Mouse (Mus musculus) kidney, adult 2 months (tissue): Measurements from ENCODE around the gene Lrrfip2. TPM values are rescaled to one million over a fixed set of nuclear protein-coding genes. Genes with fewer than 3 reads are reported as not detected.

ENCODE experiments used
- DNase-seq: peaks from one replicate; pipeline ENCODE4 v3.0.0; 2021
- H3K27ac ChIP-seq: fragments of 200-500 bp; 2 replicates; pipeline ENCODE4 v1.5.1; 2012; ENCODE audit warnings: low read depth, low read length, control low read depth, inconsistent platforms; ENCODE audit not compliant: insufficient read depth
- H3K27me3 ChIP-seq: fragments of 200-500 bp; replicated peaks from 2 replicates; pipeline ENCODE4 v1.6.1; 2012; ENCODE audit warnings: mild to moderate bottlenecking, moderate library complexity, low read length, inconsistent platforms; ENCODE audit not compliant: control insufficient read depth, insufficient read depth
- H3K36me3 ChIP-seq: fragments of 200-500 bp; 2 replicates; pipeline ENCODE4 v1.6.1; 2012; ENCODE audit warnings: mild to moderate bottlenecking, moderate library complexity, low read length, inconsistent platforms; ENCODE audit not compliant: control insufficient read depth, insufficient read depth
- H3K4me1 ChIP-seq: fragments of 200-500 bp; 2 replicates; pipeline ENCODE4 v1.6.1; 2011; ENCODE audit warnings: low read length; ENCODE audit not compliant: control insufficient read depth, insufficient read depth
- H3K4me3 ChIP-seq: fragments of 200-500 bp; 2 replicates; pipeline ENCODE4 v1.5.1; 2011; ENCODE audit warnings: mild to moderate bottlenecking, low read depth, low read length, control low read depth; ENCODE audit not compliant: insufficient read depth
- CTCF ChIP-seq: fragments of 200-500 bp; conservative IDR thresholded peaks from 2 replicates; pipeline ENCODE4 v1.5.1; 2011; ENCODE audit warnings: low read depth, mild to moderate bottlenecking, control low read depth, low read length, moderate library complexity, mixed read lengths; ENCODE audit not compliant: insufficient read depth, insufficient read length
- POLR2A ChIP-seq: fragments of 200-500 bp; IDR thresholded peaks from one replicate; pipeline ENCODE4 v1.6.1; 2011; ENCODE audit warnings: low read depth, low read length, control low read depth
- WGBS: fragments of 180-500 bp; shearing (Covaris S2); methylation state at CpG from one replicate; pipeline ENCODE4 v1.1.7; 2018; 5-methylcytosine and 5-hydroxymethylcytosine counted together
- polyA plus RNA-seq: library from polyadenylated mRNA; depleted of rRNA; stranded (reverse); fragments of >200 nt; gene quantifications from 2 replicates; pipeline ENCODE4 v1.2.3, GENCODE M21; 2012

The Lrrfip2 gene
- polyA plus RNA-seq, 1 experiment = 12.7 TPM

- Histone ChIP-seq H3K4me3 (no peak overlapping the region), H3K27me3 (no peaks in the 10 kb centered on the region), H3K27ac (no peak overlapping the region), H3K4me1 (no peaks in the 10 kb centered on the region), H3K36me3 (no peaks in the 10 kb centered on the region)
- TF ChIP-seq CTCF (no peak), POLR2A (no peak)
- 65% methylated on average over 14 of the region's 14 CpGs for WGBS
- DNase-seq = no peak
These were observed 43.8 kb downstream of the Lrrfip2 start for GRCm38 (mm10) chr9:111161213-111161612.

GRCm38 (mm10) chr9:111166612-111167011 is 49.2 kb downstream of the Lrrfip2 start:
- Histone ChIP-seq H3K4me3 (no peak overlapping the region), H3K4me1 (no peaks in the 10 kb centered on the region), H3K27ac (no peak overlapping the region), H3K36me3 (no peaks in the 10 kb centered on the region), H3K27me3 (no peaks in the 10 kb centered on the region)
- WGBS = 88% methylated on average over 4 of the region's 4 CpGs
- DNase-seq = no peak
- TF ChIP-seq CTCF = no peak

GRCm38 (mm10) chr9:111170430-111170829 is 53.0 kb downstream of the Lrrfip2 start:
- Histone ChIP-seq H3K4me3 (no peak overlapping the region), H3K27ac (no peak overlapping the region), H3K27me3 (no peaks in the 10 kb centered on the region), H3K4me1 (no peaks in the 10 kb centered on the region), H3K36me3 (peaks cover 2% of the 10 kb centered on the region; the same call in 1 of the 2 replicates)
- WGBS = 32% methylated on average over 3 of the region's 3 CpGs
- TF ChIP-seq CTCF = no peak
- no peak for TF ChIP-seq POLR2A
- DNase-seq = no peak

- no peak for DNase-seq
- TF ChIP-seq POLR2A = no peak
- no peak for TF ChIP-seq CTCF
- 53% methylated on average over 5 of the region's 5 CpGs for WGBS
These were observed 56.7 kb downstream of the Lrrfip2 start for GRCm38 (mm10) chr9:111174071-111174470.

GRCm38 (mm10) chr9:111178971-111179370 is 61.6 kb downstream of the Lrrfip2 start:
- Histone ChIP-seq H3K4me1 (no peaks in the 10 kb centered on the region), H3K27me3 (no peaks in the 10 kb centered on the region), H3K4me3 (no peak overlapping the region), H3K36me3 (no peaks in the 10 kb centered on the region), H3K27ac (no peak overlapping the region)
- 67% methylated on average over 5 of the region's 5 CpGs for WGBS
- TF ChIP-seq CTCF (no peak), POLR2A (no peak)
- DNase-seq = no peak

More at GRCm38 (mm10) chr9:111174071-111174470, 56.7 kb downstream of the Lrrfip2 start:
- Histone ChIP-seq H3K4me1 (no peaks in the 10 kb centered on the region), H3K4me3 (no peak overlapping the region), H3K27me3 (no peaks in the 10 kb centered on the region), H3K27ac (no peak overlapping the region), H3K36me3 (peaks cover 2% of the 10 kb centered on the region; the same call in 1 of the 2 replicates)

GRCm38 (mm10) chr9:111182176-111182575 is 64.8 kb downstream of the Lrrfip2 start:
- no peak for DNase-seq
- no peak for TF ChIP-seq POLR2A
- TF ChIP-seq CTCF = no peak
- 63% methylated on average over 3 of the region's 3 CpGs for WGBS
- H3K36me3 ChIP-seq = no peaks in the 10 kb centered on the region
- no peak overlapping the region for H3K27ac ChIP-seq
- no peaks in the 10 kb centered on the region for H3K27me3 ChIP-seq
- no peaks in the 10 kb centered on the region for H3K4me1 ChIP-seq
- no peak overlapping the region for H3K4me3 ChIP-seq

GRCm38 (mm10) chr9:111184929-111185328 is 67.5 kb downstream of the Lrrfip2 start:
- Histone ChIP-seq H3K4me1 (no peaks in the 10 kb centered on the region), H3K36me3 (no peaks in the 10 kb centered on the region), H3K27me3 (no peaks in the 10 kb centered on the region), H3K4me3 (no peak overlapping the region), H3K27ac (no peak overlapping the region)
- DNase-seq = no peak
- WGBS = 93% methylated on average over 4 of the region's 4 CpGs
- TF ChIP-seq CTCF (no peak), POLR2A (no peak)

- H3K27me3 ChIP-seq = no peaks in the 10 kb centered on the region
- DNase-seq = no peak
- no peak overlapping the region for H3K27ac ChIP-seq
- no peaks in the 10 kb centered on the region for H3K4me1 ChIP-seq
- peaks cover 2% of the 10 kb centered on the region; the same call in 1 of the 2 replicates for H3K36me3 ChIP-seq
- WGBS = 88% methylated on average over 6 of the region's 6 CpGs
- H3K4me3 ChIP-seq = no peak overlapping the region
- no peak for TF ChIP-seq POLR2A
- TF ChIP-seq CTCF = no peak
These were observed 69.5 kb downstream of the Lrrfip2 start for GRCm38 (mm10) chr9:111186861-111187260.
